Mouse (Mus musculus) ES-Bruce4 (cell line): Measurements from ENCODE around the gene Agpat4.

Experiments
- CTCF ChIP-seq: IDR thresholded peaks from one replicate; pipeline ENCODE4 v1.8.1; 2011; ENCODE audit warnings: low read depth, low read length
- EP300 ChIP-seq: IDR thresholded peaks from 2 replicates; pipeline ENCODE4 v1.6.1; 2011; ENCODE audit warnings: low read depth, low read length; ENCODE audit not compliant: insufficient read depth
- POLR2A ChIP-seq: IDR thresholded peaks from one replicate; pipeline ENCODE4 v1.8.1; 2011; ENCODE audit warnings: low read length; ENCODE audit not compliant: insufficient read depth

DNA sequence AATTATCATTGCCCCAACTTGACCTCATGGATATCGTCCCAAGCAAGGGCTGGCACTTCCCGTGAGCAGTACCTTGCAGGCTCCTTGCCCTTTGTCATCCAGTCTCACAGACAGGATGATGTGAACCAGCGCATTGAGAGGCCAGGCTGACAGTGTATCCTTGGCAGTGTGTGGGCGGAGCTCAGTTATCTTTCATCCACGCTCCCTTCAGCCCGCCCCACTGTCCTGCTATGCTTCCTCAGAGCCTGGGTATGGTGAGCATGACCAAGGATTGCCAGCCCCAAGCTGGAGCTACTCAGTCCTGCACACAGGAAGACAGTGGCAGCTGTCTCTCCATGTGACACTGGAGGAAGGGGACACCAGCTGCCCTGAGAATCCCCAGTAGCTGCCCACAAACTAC, 97.7 kb downstream of the Agpat4 start:
- TF ChIP-seq EP300 (no peak), CTCF (no peak), POLR2A (no peak)
